ENCODE assay signal across 30 mouse cellular contexts in genomic region chr4:64724851-64725250, GRCm38 (mm10).
"Had no signal": no experiment of that assay in that cellular context is flagged by ENCODE, and none has a peak within 500 bp of the region (broad histone marks: within the 10 kb centered on the region; RNA-seq: fewer than 3 reads in every experiment).

No protein-coding gene starts in this region.

- H3K4me3 ChIP-seq: heart, embryonic 12.5 days; heart, embryonic 13.5 days; heart, embryonic 15.5 days; hindbrain, embryonic 10.5 days; hindbrain, embryonic 12.5 days; hindbrain, embryonic 13.5 days; hindbrain, embryonic 15.5 days; intestine, embryonic 15.5 days; kidney, embryonic 15.5 days; layer of hippocampus, adult 2 months; left cerebral cortex, adult 2 months had no signal

- H3K27me3 ChIP-seq: heart, embryonic 12.5 days; heart, embryonic 13.5 days; heart, embryonic 15.5 days; hindbrain, embryonic 12.5 days; hindbrain, embryonic 13.5 days; hindbrain, embryonic 15.5 days; intestine, embryonic 15.5 days; kidney, embryonic 15.5 days had no signal

- DNase-seq: heart, postnatal 10 days; heart, postnatal 14 days; heart, postnatal 36 days; heart, postnatal 4 days; kidney, adult 11 months; kidney, adult 18-20 months; kidney, adult 2 months; kidney, adult 8-10 months; kidney, adult 9 months; kidney, postnatal 10 days; kidney, postnatal 14 days; kidney, postnatal 25 days; kidney, postnatal 36 days; kidney, postnatal 4 days; layer of hippocampus, adult 9-11 months; layer of hippocampus, postnatal 36 days had no signal

- H3K36me3 ChIP-seq: heart, embryonic 12.5 days; heart, embryonic 13.5 days; heart, embryonic 15.5 days; hindbrain, embryonic 10.5 days; hindbrain, embryonic 12.5 days; hindbrain, embryonic 13.5 days; hindbrain, embryonic 15.5 days; intestine, embryonic 15.5 days; kidney, embryonic 15.5 days had no signal

- H3K4me1 ChIP-seq: heart, embryonic 12.5 days; heart, embryonic 13.5 days; heart, embryonic 15.5 days; hindbrain, embryonic 10.5 days; hindbrain, embryonic 12.5 days; hindbrain, embryonic 13.5 days; hindbrain, embryonic 15.5 days; intestine, embryonic 15.5 days; kidney, embryonic 15.5 days had no signal

- H3K27ac ChIP-seq: heart, embryonic 13.5 days; heart, embryonic 15.5 days; hindbrain, embryonic 10.5 days; hindbrain, embryonic 12.5 days; hindbrain, embryonic 13.5 days; hindbrain, embryonic 14.5 days; hindbrain, embryonic 15.5 days; hindbrain, postnatal 0 days; intestine, embryonic 15.5 days; kidney, embryonic 15.5 days; kidney, postnatal 0 days; layer of hippocampus, adult 2 months; left cerebral cortex, adult 2 months had no signal

- H3K9me3 ChIP-seq: heart, embryonic 12.5 days; heart, embryonic 13.5 days; heart, embryonic 15.5 days; hindbrain, embryonic 10.5 days; hindbrain, embryonic 12.5 days; hindbrain, embryonic 13.5 days; hindbrain, embryonic 15.5 days; intestine, embryonic 15.5 days; kidney, embryonic 15.5 days had no signal
